Comparison of ENCODE assay signal across 8 mouse cellular contexts in the genomic region with DNA sequence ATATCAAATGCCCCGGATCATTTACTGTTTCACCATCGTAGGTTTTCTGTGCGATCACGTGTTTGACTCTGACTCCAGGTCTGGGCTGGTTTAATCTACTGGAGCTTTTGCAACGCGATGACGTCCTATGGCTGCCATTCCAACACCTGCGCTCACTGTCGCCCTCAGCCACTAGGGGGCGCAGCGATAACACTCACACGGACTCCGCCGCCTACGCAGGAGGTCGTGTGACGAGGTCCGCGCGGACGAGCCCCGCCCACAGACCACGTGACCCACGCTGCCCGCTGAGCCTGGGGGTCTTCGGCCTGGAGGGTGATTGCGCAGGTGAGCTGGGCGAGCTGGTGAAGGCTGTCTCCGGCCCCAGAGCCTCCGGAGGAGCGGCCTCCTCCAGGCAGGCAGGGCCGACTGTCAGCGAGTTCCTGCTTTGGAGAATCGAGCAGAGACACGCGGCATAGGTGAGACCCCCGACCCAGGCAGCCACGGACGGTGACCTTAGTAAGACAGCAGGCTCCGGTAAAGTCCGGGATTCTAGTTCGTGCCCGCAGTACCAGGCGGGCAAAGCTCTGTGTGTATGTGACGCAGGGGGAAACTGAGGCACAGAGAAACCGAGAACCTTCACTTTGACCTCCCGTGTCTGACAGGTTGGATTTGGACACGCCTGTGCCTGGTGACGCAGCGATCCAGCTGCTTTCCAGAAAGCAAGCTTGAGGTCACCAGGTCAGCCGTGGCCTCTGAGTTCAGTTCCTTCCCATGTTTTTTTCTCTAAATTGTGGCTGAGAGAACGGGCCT. TPM values are rescaled to one million over a fixed set of nuclear protein-coding genes. Genes with fewer than 3 reads are reported as not detected.
DNase-seq lines count a peak whose midpoint lies in the region; ATAC-seq lines count a peak whose summit lies in the region.

A gene (plus strand): TSS at position 120 of the 789 bp plus-strand sequence.

- H3K36me3 ChIP-seq in forebrain, embryonic 14.5 days (ENCODE audit: control insufficient read depth, insufficient read depth, low read length), result 0 out of 2 replicates have a peak, but pooled peaks cover 5% of the 10 kb centered on the region
- peaks cover 32% of the 10 kb centered on the region for H3K36me3 ChIP-seq in neural tube, embryonic 15.5 days

- H3K9ac ChIP-seq in forebrain, embryonic 14.5 days (ENCODE audit: low read length), result peak within 1 kb of the TSS; percentile 78
- peak within 1 kb of the TSS; percentile 77 for H3K9ac ChIP-seq in neural tube, embryonic 15.5 days (replicated peaks)

- peaks cover 10% of the 10 kb centered on the region for H3K4me1 ChIP-seq in forebrain, embryonic 14.5 days (ENCODE audit: control insufficient read depth, insufficient read depth, low read length)
- peaks cover 46% of the 10 kb centered on the region for H3K4me1 ChIP-seq in neural tube, embryonic 15.5 days

- no peaks in the 10 kb centered on the region for H3K27me3 ChIP-seq in forebrain, embryonic 14.5 days (replicated peaks; ENCODE audit: control insufficient read depth, insufficient read depth, low read length)
- no peaks in the 10 kb centered on the region for H3K27me3 ChIP-seq in neural tube, embryonic 15.5 days (replicated peaks)

- DNase-seq in ES-CJ7 (ENCODE audit: low read depth, low spot score), result peak; percentile 96
- DNase-seq in cerebellum, adult 11 months, result peak; percentile 96
- DNase-seq in forebrain, embryonic 14.5 days (ENCODE audit: low spot score), result peak; percentile 96
- peak; percentile 95 to 98 for DNase-seq in heart, postnatal 14 days
- DNase-seq in layer of hippocampus, adult 11-12 months (ENCODE audit: low spot score), result peak; percentile 99
- peak; percentile 94 to 97 for DNase-seq in lung, adult 18-20 months
- peak; percentile 93 for DNase-seq in testis, postnatal 14 days (ENCODE audit: low spot score)

- H3K4me2 ChIP-seq in forebrain, embryonic 14.5 days (ENCODE audit: low read length), result peak within 1 kb of the TSS; percentile 93
- peak within 1 kb of the TSS; percentile 90 for H3K4me2 ChIP-seq in neural tube, embryonic 15.5 days

- no peaks in the 10 kb centered on the region for H3K9me3 ChIP-seq in forebrain, embryonic 14.5 days (replicated peaks; ENCODE audit: control insufficient read depth, low read length)
- no peaks in the 10 kb centered on the region for H3K9me3 ChIP-seq in neural tube, embryonic 15.5 days (replicated peaks)

- intact Hi-C loops in heart, postnatal 14 days (cut with DNase I), result no loop called here

- ATAC-seq in forebrain, embryonic 14.5 days, result peak; percentile 87
- peak; percentile 82 for ATAC-seq in neural tube, embryonic 15.5 days (ENCODE audit: low FRiP score)

- H3K27ac ChIP-seq in forebrain, embryonic 14.5 days (ENCODE audit: low read depth, low read length), result no peak within 1 kb of the TSS
- H3K27ac ChIP-seq in neural tube, embryonic 15.5 days (replicated peaks), result peak within 1 kb of the TSS; percentile 72

- H3K4me3 ChIP-seq in forebrain, embryonic 14.5 days (ENCODE audit: low read depth, low read length), result peak within 1 kb of the TSS; percentile 61
- H3K4me3 ChIP-seq in neural tube, embryonic 15.5 days (replicated peaks), result peak within 1 kb of the TSS; percentile 74

- 6% methylated on average over 52 of the region's 52 CpGs for WGBS in forebrain, embryonic 14.5 days
- WGBS in neural tube, embryonic 15.5 days, result 5% methylated on average over 52 of the region's 52 CpGs

RNA-seq across cellular contexts. Expression of the gene that starts here (rescaled TPM):
- 28.3 and 45.5 TPM in 2 replicates for polyA plus RNA-seq in forebrain, embryonic 14.5 days (2014; fragmentation: Nextera tagmentation; extraction: Ambion mirVana)
- 10 to 100 TPM; 53.1 to 56.0 TPM for total RNA-seq in heart, postnatal 14 days (2021)
- polyA plus RNA-seq in neural tube, embryonic 15.5 days (2015; fragmentation: Nextera tagmentation; extraction: Ambion mirVana), result 102 and 105 TPM in 2 replicates
